Mouse (Mus musculus) monocyte, adult 5-6 weeks (primary cell): ENCODE measurements around the gene Plxna2. TPM values are rescaled to one million over a fixed set of nuclear protein-coding genes. Genes with fewer than 3 reads are reported as not detected.

Experiments used
- ATAC-seq: fragments of 153-309, 156-312 bp; replicated peaks from 2 replicates; pipeline ENCODE4 v1.8.0; 2017; ENCODE audit warnings: mild to moderate bottlenecking; ENCODE audit not compliant: low TSS enrichment, insufficient number of reproducible peaks, severe bottlenecking, poor library complexity, low FRiP score
- total RNA-seq: library from RNA; stranded (forward); fragments of 200-1000, 200-491, 200-594 nt; gene quantifications from 3 replicates; pipeline ENCODE4 v1.2.3, GENCODE M21; 2017

Gene Plxna2
- total RNA-seq, 1 experiment from 2014 or later, result not detected

DNA sequence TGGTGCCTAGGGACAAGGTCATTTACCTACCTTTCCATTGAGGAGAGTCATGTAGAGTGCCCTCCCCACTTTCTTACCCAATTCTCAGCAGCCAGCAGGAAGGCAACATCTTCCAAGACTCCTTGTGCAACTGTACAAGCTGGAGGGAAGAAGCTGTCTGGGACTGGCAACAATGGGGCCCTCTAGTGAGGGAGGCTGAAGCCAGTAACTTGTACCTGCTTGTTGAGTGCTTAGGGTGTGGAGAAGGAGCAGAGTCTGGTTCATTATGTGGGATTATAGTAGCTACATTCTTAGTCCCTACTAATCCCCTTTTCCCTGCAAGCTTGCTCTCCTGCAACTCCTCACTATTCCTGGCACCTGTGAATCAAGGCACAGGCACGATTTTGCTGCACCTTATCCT is 32.1 kb downstream of the Plxna2 start:
- ATAC-seq, result no peak

DNA sequence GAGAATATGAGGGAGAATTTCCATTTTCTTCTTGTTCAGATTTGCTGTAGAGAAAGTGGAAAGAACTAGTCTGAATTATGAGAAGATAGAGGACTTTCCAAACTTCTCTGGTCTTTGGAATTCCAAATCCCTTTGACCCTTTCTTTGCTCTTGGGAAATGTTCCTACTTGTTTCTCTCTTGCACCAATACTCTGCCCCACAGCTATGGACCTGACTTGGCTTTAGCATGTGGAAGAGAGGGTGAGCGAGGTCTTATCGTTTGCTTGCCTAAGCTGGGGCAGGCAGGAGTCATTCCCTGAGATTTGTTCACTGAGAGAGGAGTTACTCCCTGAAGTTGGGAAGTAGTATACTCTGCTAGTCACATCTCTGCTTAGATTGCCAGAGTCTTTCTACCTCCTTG is 32.5 kb downstream of the Plxna2 start:
- no peak for ATAC-seq

DNA sequence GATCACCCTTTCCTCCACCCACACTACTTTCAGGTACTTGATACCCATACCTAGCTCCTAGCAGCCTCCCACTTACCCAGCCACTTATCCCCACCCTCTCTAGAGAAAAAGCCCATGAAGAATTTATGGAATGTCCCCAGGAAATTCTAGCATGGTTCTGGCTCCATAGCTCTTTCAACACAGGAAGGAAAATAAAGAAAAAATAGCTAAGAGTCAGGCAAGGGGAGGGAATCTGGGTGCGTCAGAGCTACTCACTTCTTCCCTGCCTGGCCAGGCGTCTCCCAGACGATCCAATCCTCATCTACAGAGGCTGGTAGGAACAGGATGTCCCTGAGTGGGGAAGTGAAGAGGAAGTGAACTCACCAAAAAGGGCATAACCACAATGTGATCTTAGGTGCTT is 34.0 kb downstream of the Plxna2 start:
- ATAC-seq, result no peak

DNA sequence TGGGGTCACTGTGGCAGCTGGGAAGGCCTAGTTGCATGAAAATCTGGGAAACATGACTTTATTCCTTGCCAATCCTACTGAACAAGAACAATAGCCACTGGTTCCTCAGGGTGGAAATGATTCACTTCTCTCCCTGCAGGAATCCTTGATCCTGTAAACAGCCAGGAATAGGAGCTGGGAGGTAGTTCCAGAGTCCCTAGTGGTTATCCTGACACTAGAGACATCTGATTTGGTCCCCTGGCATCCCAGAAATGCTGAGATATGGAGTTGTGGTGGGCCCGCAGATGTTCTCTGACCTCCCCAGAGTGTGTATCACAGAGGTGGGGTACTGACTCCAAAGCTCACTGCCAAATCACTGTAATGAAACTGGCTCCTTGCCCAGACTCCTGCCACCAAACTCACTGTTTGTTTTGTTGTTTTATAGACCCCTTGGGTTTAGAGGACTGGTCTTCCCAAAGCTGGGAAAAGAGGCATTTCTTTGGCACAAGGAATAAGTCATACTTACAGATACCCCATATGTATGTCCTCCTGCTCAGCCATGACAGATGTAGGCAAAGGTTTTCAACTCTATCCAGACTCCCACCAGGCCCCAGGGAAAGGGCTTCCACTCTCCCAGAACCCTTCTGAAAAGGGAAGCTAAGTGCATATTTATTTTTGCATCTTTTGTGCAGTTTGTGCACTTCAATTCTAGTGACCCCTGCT is 40.6 kb downstream of the Plxna2 start:
- no peak for ATAC-seq

GRCm38 (mm10) chr1:194660426-194661119 is 42.6 kb downstream of the Plxna2 start:
- no peak for ATAC-seq

DNA sequence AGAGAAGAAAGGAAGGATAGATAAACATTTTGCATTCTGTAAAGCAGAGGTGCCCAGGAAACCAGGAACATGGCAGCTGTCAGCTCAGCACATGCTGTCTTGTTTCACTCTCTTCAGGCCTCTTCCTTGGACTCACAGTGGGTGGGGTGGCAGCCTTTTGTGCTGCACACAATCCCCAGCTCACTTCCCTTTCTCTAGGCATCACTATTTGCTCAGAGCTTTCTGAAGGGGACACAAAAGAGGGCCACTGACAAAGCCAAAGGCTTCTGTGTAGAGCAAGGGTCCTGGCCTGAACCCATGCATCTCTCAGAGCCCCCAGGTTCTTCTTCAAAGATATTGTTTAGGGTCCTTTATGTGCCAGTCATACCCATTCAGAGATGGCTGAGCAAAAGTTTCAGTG is 45.0 kb downstream of the Plxna2 start:
- no peak for ATAC-seq

DNA sequence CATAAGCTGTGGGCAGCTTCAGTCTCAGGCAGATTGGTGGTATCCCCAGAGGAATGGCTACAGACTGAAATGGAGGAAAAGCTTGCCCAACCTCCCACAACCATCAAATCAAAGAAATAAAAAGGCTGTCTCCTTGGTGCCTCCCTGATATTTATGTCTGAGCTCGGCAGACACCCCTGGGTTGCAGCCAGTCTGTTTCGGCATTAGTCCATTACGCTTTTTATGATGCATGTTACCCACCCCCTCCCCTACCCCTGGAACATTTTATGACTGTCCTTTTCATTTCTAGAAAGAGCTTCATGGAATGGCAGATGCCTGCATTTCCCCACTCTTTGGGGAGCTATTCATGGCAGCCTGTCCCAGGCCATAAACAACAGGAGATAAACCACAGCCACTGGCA is 47.7 kb downstream of the Plxna2 start:
- no peak for ATAC-seq

- no peak for ATAC-seq
Observed at GRCm38 (mm10) chr1:194671783-194672524, 53.9 kb downstream of the Plxna2 start.

GRCm38 (mm10) chr1:194672525-194672894 is 54.5 kb downstream of the Plxna2 start:
- no peak for ATAC-seq

- no peak for ATAC-seq
Observed at GRCm38 (mm10) chr1:194673229-194673628, 55.2 kb downstream of the Plxna2 start.

DNA sequence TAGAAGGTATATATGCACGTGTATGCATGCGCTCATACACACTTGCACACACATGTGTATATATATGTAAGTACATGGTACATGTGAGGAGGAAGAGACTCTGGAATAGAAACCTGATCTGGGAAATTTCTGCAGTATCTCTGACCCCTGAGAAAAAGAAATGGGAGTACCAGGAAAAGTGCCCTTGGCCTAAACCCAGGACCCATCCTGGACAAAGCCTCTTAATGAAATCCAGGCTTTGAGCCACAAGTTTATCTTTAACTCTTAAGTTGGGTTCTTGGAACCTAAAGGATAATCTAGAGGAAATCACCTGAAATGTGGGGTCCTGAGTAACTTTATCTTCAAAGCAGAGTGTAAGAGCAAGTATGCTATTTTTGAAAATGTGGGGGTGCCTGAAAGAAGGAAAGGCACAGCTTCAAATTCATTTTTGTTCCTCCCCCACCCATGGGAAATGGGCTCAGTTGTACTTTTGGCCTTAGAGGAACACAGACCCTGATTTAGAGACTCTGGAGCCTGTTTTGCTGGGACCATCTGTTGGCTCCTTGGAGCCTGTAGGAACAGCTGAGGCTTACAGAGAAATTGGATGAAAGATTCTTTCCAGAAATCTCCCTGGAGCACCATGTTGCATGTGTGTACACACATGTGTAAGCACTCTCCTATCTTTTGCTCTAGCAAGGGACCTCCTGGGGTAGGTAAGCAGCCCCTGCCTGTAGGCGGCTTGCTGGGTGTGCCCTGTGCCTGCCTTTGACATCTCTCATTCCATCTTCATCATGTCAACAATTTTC is 57.3 kb downstream of the Plxna2 start:
- no peak for ATAC-seq

DNA sequence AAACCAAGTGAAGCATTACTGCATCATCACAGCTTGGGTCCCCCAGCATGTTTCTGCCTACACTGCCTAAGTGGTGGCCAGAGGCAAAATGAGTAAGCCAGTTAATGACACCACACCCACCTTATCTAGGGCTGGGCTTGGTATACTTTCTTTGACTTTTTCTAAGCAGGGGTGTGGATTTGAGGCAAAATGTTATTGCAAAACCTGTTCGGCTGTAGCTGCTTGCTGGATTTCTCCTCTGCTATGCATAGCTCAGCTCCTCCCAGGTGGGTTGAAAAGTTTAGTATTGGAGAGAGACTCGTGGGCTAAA is 57.8 kb downstream of the Plxna2 start:
- no peak for ATAC-seq

- ATAC-seq, result no peak
Observed at GRCm38 (mm10) chr1:194677878-194678277, 59.9 kb downstream of the Plxna2 start.

- no peak for ATAC-seq
Observed at GRCm38 (mm10) chr1:194679147-194679546, 61.1 kb downstream of the Plxna2 start.

- no peak for ATAC-seq
Observed at GRCm38 (mm10) chr1:194680136-194680535, 62.1 kb downstream of the Plxna2 start.

GRCm38 (mm10) chr1:194682021-194682420 is 64.0 kb downstream of the Plxna2 start:
- ATAC-seq, result no peak

GRCm38 (mm10) chr1:194683132-194683531 is 65.1 kb downstream of the Plxna2 start:
- no peak for ATAC-seq

- no peak for ATAC-seq
Observed at GRCm38 (mm10) chr1:194685896-194686295, 67.9 kb downstream of the Plxna2 start.

- ATAC-seq, result no peak
Observed at GRCm38 (mm10) chr1:194687746-194688145, 69.7 kb downstream of the Plxna2 start.
